Mouse (Mus musculus) C2C12 (cell line): ENCODE measurements around the gene Sigirr. TPM values are rescaled to one million over a fixed set of nuclear protein-coding genes. Genes with fewer than 3 reads are reported as not detected.
A peak's percentile ranks its signal among the peaks of the same experiment; 100 is the strongest.

ENCODE experiments used
- H3K27me3 ChIP-seq: one replicate; pipeline ENCODE4 v1.6.1; 2011; ENCODE audit not compliant: control insufficient read depth, insufficient read depth, insufficient read length
- H3K36me3 ChIP-seq: one replicate; pipeline ENCODE4 v1.6.1; 2011; ENCODE audit not compliant: control insufficient read depth, insufficient read depth
- H3K4me3 ChIP-seq: one replicate; pipeline ENCODE4 v1.5.1; 2011; ENCODE audit warnings: mild to moderate bottlenecking, control low read depth; ENCODE audit not compliant: poor library complexity, insufficient read depth, severe bottlenecking
- H3K79me2 ChIP-seq: one replicate; pipeline ENCODE4 v1.6.1; 2011; ENCODE audit not compliant: control insufficient read depth, insufficient read depth
- H3K79me3 ChIP-seq: one replicate; pipeline ENCODE4 v1.6.1; 2011; ENCODE audit warnings: low read depth, control low read depth
- H3ac ChIP-seq: one replicate; pipeline ENCODE3; 2011; ENCODE audit warnings: low read depth; ENCODE audit not compliant: control insufficient read depth, insufficient read length
- CEBPB ChIP-seq: IDR thresholded peaks from one replicate; pipeline ENCODE4 v1.6.1; 2011; ENCODE audit warnings: low read depth, mild to moderate bottlenecking, control low read depth, moderate library complexity
- CTCF ChIP-seq: IDR thresholded peaks from one replicate; pipeline ENCODE4 v1.5.1; 2011; ENCODE audit not compliant: control insufficient read depth, insufficient read depth, insufficient read length
- FOSL1 ChIP-seq: IDR thresholded peaks from one replicate; pipeline ENCODE4 v1.8.0; 2011; ENCODE audit warnings: mild to moderate bottlenecking, low read length; ENCODE audit not compliant: poor library complexity, insufficient read depth, severe bottlenecking
- MAX ChIP-seq: IDR thresholded peaks from one replicate; pipeline ENCODE4 v1.6.1; 2011; ENCODE audit warnings: mild to moderate bottlenecking, control low read depth
- MYOD1 ChIP-seq: IDR thresholded peaks from one replicate; pipeline ENCODE4 v1.6.1; 2011; ENCODE audit warnings: low read depth; ENCODE audit not compliant: control insufficient read depth, insufficient read length
- MYOG ChIP-seq: IDR thresholded peaks from one replicate; pipeline ENCODE4 v1.6.1; 2011; ENCODE audit not compliant: control insufficient read depth, insufficient read length; ENCODE audit errors: extremely low read depth
- USF1 ChIP-seq: IDR thresholded peaks from one replicate; pipeline ENCODE4 v1.6.1; 2011; ENCODE audit warnings: low read depth, mild to moderate bottlenecking, control low read depth, moderate library complexity
- polyA plus RNA-seq: library from polyadenylated mRNA; unstranded; fragments of >200 nt; fragmentation: generic; extraction: Trizol; gene quantifications from one replicate; pipeline ENCODE4 v1.2.1, GENCODE M21; 2012; ENCODE audit warnings: missing spikeins

The Sigirr gene
- polyA plus RNA-seq, 1 experiment, result 13.9 TPM

GRCm38 (mm10) chr7:141143861-141144260 is 43.5 kb upstream of the Sigirr start:
- peaks cover 5% of the 10 kb centered on the region for H3K36me3 ChIP-seq

GRCm38 (mm10) chr7:141143112-141143511 is 42.7 kb upstream of the Sigirr start:
- TF ChIP-seq MAX, result no peak
- no peak for TF ChIP-seq FOSL1
- TF ChIP-seq CTCF, result peak; percentile 45

More at GRCm38 (mm10) chr7:141143861-141144260, 43.5 kb upstream of the Sigirr start:
- TF ChIP-seq MAX (no peak), FOSL1 (no peak), MYOG (no peak), USF1 (no peak), MYOD1 (no peak), CTCF (no peak), CEBPB (no peak)
- Histone ChIP-seq H3K27me3 (no peaks in the 10 kb centered on the region), H3K4me3 (no peak overlapping the region), H3K79me3 (no peaks in the 10 kb centered on the region), H3K79me2 (no peaks in the 10 kb centered on the region), H3ac (no peak overlapping the region)

GRCm38 (mm10) chr7:141141326-141141725 is 41.0 kb upstream of the Sigirr start:
- Histone ChIP-seq H3K79me2 (no peaks in the 10 kb centered on the region), H3K4me3 (no peak overlapping the region), H3K27me3 (no peaks in the 10 kb centered on the region), H3ac (no peak overlapping the region), H3K79me3 (no peaks in the 10 kb centered on the region), H3K36me3 (peaks cover 5% of the 10 kb centered on the region)
- no peak for TF ChIP-seq FOSL1
- TF ChIP-seq MYOD1, result no peak
- TF ChIP-seq USF1, result no peak
- TF ChIP-seq CEBPB, result no peak
- no peak for TF ChIP-seq MYOG
- TF ChIP-seq MAX, result no peak
- no peak for TF ChIP-seq CTCF

More at GRCm38 (mm10) chr7:141143112-141143511, 42.7 kb upstream of the Sigirr start:
- H3K36me3 ChIP-seq, result peaks cover 5% of the 10 kb centered on the region
- no peaks in the 10 kb centered on the region for H3K79me3 ChIP-seq
- no peaks in the 10 kb centered on the region for H3K27me3 ChIP-seq
- H3K79me2 ChIP-seq, result no peaks in the 10 kb centered on the region
- no peak overlapping the region for H3ac ChIP-seq
- H3K4me3 ChIP-seq, result no peak overlapping the region

- no peaks in the 10 kb centered on the region for H3K27me3 ChIP-seq
- peak overlapping the region; percentile 90 for H3ac ChIP-seq
- H3K4me3 ChIP-seq, result peak overlapping the region; percentile 59
- no peaks in the 10 kb centered on the region for H3K79me3 ChIP-seq
- TF ChIP-seq CEBPB (no peak), MAX (no peak), FOSL1 (no peak), USF1 (no peak), MYOG (no peak), CTCF (no peak), MYOD1 (no peak)
- peaks cover 14% of the 10 kb centered on the region for H3K79me2 ChIP-seq
- H3K36me3 ChIP-seq, result peaks cover 11% of the 10 kb centered on the region
Observed at GRCm38 (mm10) chr7:141131904-141132755, 31.8 kb upstream of the Sigirr start.

GRCm38 (mm10) chr7:141131024-141131820 is 30.9 kb upstream of the Sigirr start:
- peak; percentile 33 for TF ChIP-seq MAX
- TF ChIP-seq USF1, result no peak
- no peak for TF ChIP-seq CTCF
- H3ac ChIP-seq, result peak overlapping the region; percentile 90
- H3K79me3 ChIP-seq, result no peaks in the 10 kb centered on the region
- H3K27me3 ChIP-seq, result no peaks in the 10 kb centered on the region
- H3K36me3 ChIP-seq, result peaks cover 5% of the 10 kb centered on the region
- H3K79me2 ChIP-seq, result peaks cover 14% of the 10 kb centered on the region
- H3K4me3 ChIP-seq, result peak overlapping the region; percentile 59
